Mouse (Mus musculus) embryonic fibroblast, embryonic 13.5 days (primary cell): ENCODE measurements around the gene Trp63. TPM values are rescaled to one million over a fixed set of nuclear protein-coding genes. Genes with fewer than 3 reads are reported as not detected.

ENCODE experiments used
- H3K27ac ChIP-seq: 2 replicates; pipeline ENCODE4 v1.5.1; 2012; ENCODE audit warnings: low read length, control low read depth, inconsistent platforms; ENCODE audit not compliant: insufficient read depth
- H3K4me1 ChIP-seq: 2 replicates; pipeline ENCODE4 v1.6.1; 2011; ENCODE audit warnings: low read length; ENCODE audit not compliant: control insufficient read depth, insufficient read depth
- H3K4me3 ChIP-seq: 2 replicates; pipeline ENCODE4 v1.5.1; 2011; ENCODE audit warnings: mild to moderate bottlenecking, control low read depth, low read length; ENCODE audit not compliant: insufficient read depth
- CTCF ChIP-seq: IDR thresholded peaks from 2 replicates; pipeline ENCODE4 v1.5.1; 2011; ENCODE audit warnings: mild to moderate bottlenecking, control low read depth, low read length, moderate library complexity, borderline replicate concordance; ENCODE audit not compliant: insufficient read depth
- POLR2A ChIP-seq: IDR thresholded peaks from 2 replicates; pipeline ENCODE4 v1.6.1; 2011; ENCODE audit warnings: low read depth, mild to moderate bottlenecking, control low read depth, low read length, moderate library complexity
- polyA plus RNA-seq: library from polyadenylated mRNA; stranded (reverse); fragments of >200 nt; gene quantifications from 2 replicates; pipeline ENCODE4 v1.2.4, GENCODE M21; 2011; ENCODE audit warnings: low read depth; ENCODE audit not compliant: missing spikeins, insufficient read length

Gene Trp63
- polyA plus RNA-seq, 1 experiment = 0.18 TPM

- H3K4me1 ChIP-seq = no peaks in the 10 kb centered on the region
- TF ChIP-seq POLR2A (no peak), CTCF (no peak)
- no peak overlapping the region for H3K27ac ChIP-seq
- no peak overlapping the region for H3K4me3 ChIP-seq
Measured at GRCm38 (mm10) chr16:25706260-25706659, 22.7 kb downstream of the Trp63 start.

GRCm38 (mm10) chr16:25715790-25716189, 32.2 kb downstream of the Trp63 start:
- Histone ChIP-seq H3K27ac (no peak overlapping the region), H3K4me1 (peaks cover 11% of the 10 kb centered on the region), H3K4me3 (no peak overlapping the region)
- TF ChIP-seq CTCF = no peak
- no peak for TF ChIP-seq POLR2A

- Histone ChIP-seq H3K4me1 (no peaks in the 10 kb centered on the region), H3K27ac (no peak overlapping the region), H3K4me3 (no peak overlapping the region)
- TF ChIP-seq CTCF (no peak), POLR2A (no peak)
Measured at GRCm38 (mm10) chr16:25723131-25723530, 39.6 kb downstream of the Trp63 start.

- Histone ChIP-seq H3K27ac (no peak overlapping the region), H3K4me1 (no peaks in the 10 kb centered on the region), H3K4me3 (no peak overlapping the region)
- no peak for TF ChIP-seq CTCF
- TF ChIP-seq POLR2A = no peak
Measured at GRCm38 (mm10) chr16:25727001-25727400, 43.4 kb downstream of the Trp63 start.

- Histone ChIP-seq H3K27ac (no peak overlapping the region), H3K4me1 (no peaks in the 10 kb centered on the region), H3K4me3 (no peak overlapping the region)
- TF ChIP-seq CTCF (no peak), POLR2A (no peak)
Measured at GRCm38 (mm10) chr16:25727957-25728506, 44.5 kb downstream of the Trp63 start.

- TF ChIP-seq POLR2A (no peak), CTCF (no peak)
- H3K4me1 ChIP-seq = no peaks in the 10 kb centered on the region
- no peak overlapping the region for H3K27ac ChIP-seq
- no peak overlapping the region for H3K4me3 ChIP-seq
Measured at GRCm38 (mm10) chr16:25736912-25737311, 53.3 kb downstream of the Trp63 start.

GRCm38 (mm10) chr16:25737623-25738050, 54.1 kb downstream of the Trp63 start:
- H3K27ac ChIP-seq = no peak overlapping the region
- H3K4me1 ChIP-seq = no peaks in the 10 kb centered on the region
- no peak for TF ChIP-seq POLR2A
- no peak for TF ChIP-seq CTCF
- H3K4me3 ChIP-seq = no peak overlapping the region

GRCm38 (mm10) chr16:25746807-25747206, 63.2 kb downstream of the Trp63 start:
- H3K27ac ChIP-seq = no peak overlapping the region
- no peak overlapping the region for H3K4me3 ChIP-seq
- peaks cover 3% of the 10 kb centered on the region; the same call in 1 of the 2 replicates for H3K4me1 ChIP-seq
- TF ChIP-seq POLR2A (no peak), CTCF (no peak)

GRCm38 (mm10) chr16:25751866-25752265, 68.3 kb downstream of the Trp63 start:
- peaks cover 5% of the 10 kb centered on the region for H3K4me1 ChIP-seq
- H3K4me3 ChIP-seq = no peak overlapping the region
- no peak for TF ChIP-seq CTCF
- TF ChIP-seq POLR2A = no peak
- H3K27ac ChIP-seq = no peak overlapping the region

- no peak for TF ChIP-seq POLR2A
- Histone ChIP-seq H3K4me1 (peaks cover 2% of the 10 kb centered on the region; the same call in 1 of the 2 replicates), H3K27ac (no peak overlapping the region), H3K4me3 (no peak overlapping the region)
Measured at GRCm38 (mm10) chr16:25758108-25758507, 74.5 kb downstream of the Trp63 start.
